Mouse (Mus musculus) lung, adult 18-20 months (tissue): Measurements from ENCODE around the gene Pttg1ip.

Experiments
- DNase-seq, 2 experiments: peaks; one replicate each; pipeline ENCODE4 v3.0.0; 2022; ENCODE audit warnings: mixed read lengths in 2 of 2

The Pttg1ip gene

DNA sequence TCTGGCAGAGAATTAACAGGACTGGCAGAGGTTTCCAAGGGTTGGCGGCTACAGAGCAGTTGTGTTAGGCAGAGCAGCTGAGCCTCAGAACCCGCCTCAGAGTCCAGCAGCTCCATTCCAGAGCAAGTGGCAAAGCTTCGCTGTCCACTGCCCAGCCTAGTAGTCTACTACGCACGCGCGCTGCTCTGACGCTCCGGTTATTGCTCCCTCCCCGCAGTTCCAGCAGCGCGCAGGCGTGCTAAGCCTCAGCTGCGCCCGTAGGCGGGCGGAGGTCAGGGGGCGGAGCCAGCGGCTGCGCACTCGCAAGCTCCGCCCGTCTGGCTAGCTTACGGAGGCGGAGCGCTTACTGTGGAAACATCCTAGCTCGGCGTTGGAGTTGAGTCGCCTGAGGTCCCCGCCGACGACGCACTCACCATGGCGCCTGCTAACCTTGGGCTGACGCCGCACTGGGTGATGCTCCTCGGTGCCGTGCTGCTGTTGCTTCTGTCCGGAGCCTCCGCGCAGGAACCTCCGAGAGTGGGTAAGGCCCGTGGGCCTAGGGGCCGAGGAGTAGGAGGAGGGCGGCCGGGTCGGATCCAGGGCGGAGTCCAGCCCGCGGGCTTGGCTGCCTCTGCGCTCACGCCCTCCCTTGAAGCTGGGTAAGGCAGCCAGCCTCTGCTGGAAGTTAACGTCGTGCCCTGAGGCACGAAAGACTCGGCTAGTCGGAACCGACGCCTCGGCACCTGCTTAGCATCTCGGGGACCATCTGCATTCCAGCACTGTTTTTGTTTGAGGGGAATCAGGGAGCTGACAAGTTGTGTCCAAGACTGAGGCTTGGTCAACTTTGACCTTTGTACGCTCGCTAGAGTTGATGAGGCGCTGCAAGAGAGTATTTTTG, at the start of gene Pttg1ip:
Gene Pttg1ip (plus strand): TSS at position 313 of the 877 bp plus-strand sequence.
- DNase-seq: peak; percentile 95 to 96

- no peak for DNase-seq
Observed at GRCm38 (mm10) chr10:77532020-77532413, 49.5 kb upstream of the Pttg1ip start.

DNA sequence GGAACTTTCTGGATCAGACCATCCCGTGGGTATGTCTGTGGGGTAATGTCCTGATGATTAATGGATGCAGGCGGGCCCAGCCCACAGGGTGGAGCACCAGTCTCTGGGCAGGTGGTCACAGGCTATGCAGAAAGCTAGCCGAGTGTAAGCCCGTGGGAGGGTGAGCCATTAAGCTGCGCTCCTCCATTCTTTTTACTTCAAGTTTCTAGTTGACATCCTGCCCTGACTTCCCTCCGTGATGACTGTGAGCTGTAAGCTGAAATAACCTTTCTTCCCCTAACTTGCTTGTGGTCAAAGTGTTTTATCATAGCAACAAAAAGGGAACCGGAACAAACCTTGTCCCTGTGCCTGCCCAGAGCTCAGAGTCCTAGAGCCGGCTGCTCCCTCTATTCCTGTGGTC, 44.8 kb upstream of the Pttg1ip start:
- peak in 1 of 2 experiments; percentile 47 for DNase-seq

GRCm38 (mm10) chr10:77537215-77538209, 44.0 kb upstream of the Pttg1ip start:
- DNase-seq: no peak

DNA sequence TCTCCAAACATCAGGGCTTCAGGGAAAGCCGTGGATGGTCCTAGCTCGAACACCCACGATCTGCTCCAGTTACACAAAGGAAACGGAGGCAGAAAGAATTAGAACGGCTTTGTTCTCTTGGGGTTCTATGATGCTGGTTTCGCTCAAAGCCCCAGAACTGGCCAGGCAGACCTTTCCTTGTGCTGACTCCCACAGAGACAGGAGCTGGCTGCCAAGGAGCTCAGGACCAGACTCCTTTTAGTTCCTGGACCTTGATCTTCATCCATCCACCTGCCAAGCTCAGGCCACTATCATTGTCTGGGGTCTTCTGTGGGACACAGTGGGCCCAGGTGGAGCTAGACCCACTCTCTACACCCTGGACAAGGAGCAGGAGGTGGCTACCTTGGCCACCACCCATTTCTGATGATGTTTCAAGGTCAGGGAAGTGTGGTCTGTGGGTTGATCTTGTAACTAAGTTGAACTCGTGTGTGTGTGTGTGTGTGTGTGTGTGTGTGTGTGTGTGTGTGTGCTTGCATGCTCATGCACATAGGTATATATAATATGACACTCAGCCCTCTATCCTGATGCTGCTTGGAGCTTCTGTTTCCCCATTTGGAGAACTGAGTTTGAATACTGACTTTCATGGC, 42.1 kb upstream of the Pttg1ip start:
- no peak for DNase-seq

GRCm38 (mm10) chr10:77540576-77541102, 40.9 kb upstream of the Pttg1ip start:
- DNase-seq: peak in 1 of 2 experiments; percentile 26

DNA sequence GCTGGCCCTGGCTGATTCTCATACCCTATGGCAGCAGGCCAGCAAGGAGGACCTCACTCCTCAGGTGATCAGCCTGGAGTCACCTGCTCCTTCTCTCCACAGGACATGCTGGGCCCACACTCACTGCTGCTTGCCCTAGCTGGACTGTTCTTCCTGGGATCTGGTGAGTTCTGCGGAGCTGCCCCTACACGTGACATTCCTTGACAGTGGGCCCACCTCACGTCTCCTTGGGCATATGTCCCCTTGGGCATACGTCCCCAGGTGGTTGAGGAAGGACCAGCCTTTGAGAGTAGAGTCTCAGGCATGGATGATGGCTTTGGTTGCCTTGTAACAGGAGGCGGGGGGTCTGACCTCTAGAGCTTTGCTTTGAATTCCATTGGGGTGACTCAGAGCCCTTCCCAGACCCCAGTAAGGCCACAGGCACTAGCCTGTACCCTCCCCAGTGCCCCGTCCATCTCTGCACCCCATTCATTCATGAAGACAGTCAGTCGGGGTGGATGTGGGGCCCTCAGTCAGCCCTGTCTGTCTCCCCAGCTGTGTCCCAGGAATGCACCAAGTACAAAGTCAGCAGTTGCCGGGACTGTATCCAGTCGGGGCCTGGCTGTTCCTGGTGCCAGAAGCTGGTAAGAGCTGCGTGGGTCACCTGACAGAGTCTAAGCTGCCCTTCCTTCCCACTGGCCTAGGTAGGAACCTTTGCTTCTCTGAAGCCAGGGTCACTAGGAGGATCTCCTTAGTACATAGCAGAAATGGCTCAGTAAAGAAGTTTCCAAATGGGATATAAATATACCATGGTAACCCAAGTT, 39.5 kb upstream of the Pttg1ip start:
- no peak for DNase-seq

- no peak for DNase-seq
Observed at GRCm38 (mm10) chr10:77543226-77543625, 38.3 kb upstream of the Pttg1ip start.

DNA sequence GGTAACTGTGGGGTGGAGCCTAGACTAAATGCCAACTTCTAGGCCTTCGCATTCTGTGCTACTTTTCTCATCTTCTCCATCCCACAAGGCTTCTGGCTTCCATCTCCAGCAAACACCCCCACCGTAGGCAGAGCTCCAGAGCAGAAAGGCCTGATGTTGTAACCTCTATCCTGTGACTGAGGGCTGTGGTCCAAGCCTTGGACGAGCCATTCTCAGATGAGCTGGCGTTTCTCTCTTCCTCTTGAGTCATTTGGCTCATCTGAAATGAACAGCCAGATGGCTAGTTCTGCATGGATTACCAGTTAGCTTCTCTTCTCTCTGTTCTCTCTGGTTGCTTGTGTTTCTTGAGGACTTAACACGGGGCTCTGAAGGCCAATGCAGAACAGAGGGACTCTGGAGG, 36.6 kb upstream of the Pttg1ip start:
- DNase-seq: peak; percentile 74 to 75

DNA sequence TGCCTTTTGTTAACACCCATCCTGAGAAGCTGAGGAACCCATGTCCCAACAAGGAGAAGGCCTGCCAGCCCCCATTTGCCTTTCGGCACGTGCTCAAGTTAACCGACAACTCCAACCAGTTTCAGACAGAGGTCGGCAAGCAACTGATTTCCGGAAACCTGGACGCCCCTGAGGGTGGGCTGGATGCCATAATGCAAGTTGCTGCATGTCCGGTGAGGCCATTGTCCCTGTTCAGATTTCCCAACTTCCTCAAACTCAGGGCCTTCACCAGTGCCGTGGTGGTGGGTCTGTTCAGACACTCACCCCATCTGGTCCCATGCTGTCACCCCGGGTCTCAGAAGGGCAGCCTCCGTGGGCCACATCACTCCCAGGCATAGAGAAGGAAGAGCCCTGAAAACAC, 32.9 kb upstream of the Pttg1ip start:
- peak in 1 of 2 experiments; percentile 36 for DNase-seq

DNA sequence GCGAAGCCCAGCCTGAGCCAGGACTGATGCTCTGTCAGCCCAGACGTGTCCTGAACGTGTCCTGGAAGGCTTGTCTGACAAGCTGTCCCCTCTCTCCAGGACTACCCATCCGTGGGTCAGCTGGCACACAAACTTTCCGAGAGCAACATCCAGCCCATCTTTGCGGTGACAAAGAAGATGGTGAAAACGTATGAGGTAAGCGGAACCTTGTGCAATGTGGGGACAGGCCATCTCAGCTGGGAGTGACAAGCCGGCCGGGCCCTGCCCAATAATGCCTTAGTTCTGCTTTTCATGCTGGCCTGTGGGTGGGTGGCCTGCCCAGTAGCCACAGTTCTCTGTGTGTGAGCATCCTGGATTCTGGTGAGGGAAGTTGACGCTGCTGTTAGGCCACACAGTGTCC, 30.6 kb upstream of the Pttg1ip start:
- peak; percentile 60 to 67 for DNase-seq

GRCm38 (mm10) chr10:77552162-77552561, 29.4 kb upstream of the Pttg1ip start:
- no peak for DNase-seq

DNA sequence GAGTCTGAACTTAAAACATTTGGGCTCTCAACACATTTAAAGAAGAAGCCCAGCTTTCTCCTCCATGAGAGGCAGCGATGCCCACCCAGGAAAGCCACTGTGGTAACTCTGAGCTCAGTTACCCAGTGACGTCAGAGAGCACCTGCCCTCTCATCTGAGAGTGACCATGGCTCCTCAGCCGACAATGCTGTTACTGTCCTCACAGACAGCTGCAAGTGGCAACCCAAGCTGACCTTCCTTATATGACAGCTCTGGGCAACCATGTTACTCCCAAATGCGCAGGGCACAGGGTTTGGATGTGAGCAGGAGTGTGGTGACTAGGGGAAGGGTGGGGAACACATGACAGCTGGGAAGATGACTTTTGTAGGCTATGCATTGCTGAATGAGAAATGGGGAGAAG, 28.2 kb upstream of the Pttg1ip start:
- DNase-seq: no peak

GRCm38 (mm10) chr10:77554918-77555317, 26.6 kb upstream of the Pttg1ip start:
- DNase-seq: no peak

- no peak for DNase-seq
Observed at GRCm38 (mm10) chr10:77556631-77557030, 24.9 kb upstream of the Pttg1ip start.

- DNase-seq: no peak
Observed at GRCm38 (mm10) chr10:77557641-77558040, 23.9 kb upstream of the Pttg1ip start.

DNA sequence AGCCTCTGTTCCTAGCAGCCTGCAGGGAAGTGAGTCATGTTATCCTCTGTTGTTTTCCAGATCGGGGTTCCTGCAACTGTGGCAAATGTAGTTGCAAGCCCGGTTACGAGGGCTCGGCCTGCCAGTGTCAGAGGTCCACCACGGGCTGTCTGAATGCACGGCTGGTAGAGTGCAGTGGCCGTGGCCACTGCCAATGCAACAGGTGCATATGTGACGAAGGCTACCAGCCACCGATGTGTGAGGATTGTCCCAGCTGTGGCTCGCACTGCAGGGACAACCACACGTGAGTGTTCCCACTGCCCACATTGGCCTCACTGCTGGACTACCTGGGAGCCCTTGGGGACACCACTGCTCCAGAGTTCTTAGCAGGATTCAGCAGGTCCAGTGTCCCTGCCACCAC, 21.4 kb upstream of the Pttg1ip start:
- no peak for DNase-seq

DNA sequence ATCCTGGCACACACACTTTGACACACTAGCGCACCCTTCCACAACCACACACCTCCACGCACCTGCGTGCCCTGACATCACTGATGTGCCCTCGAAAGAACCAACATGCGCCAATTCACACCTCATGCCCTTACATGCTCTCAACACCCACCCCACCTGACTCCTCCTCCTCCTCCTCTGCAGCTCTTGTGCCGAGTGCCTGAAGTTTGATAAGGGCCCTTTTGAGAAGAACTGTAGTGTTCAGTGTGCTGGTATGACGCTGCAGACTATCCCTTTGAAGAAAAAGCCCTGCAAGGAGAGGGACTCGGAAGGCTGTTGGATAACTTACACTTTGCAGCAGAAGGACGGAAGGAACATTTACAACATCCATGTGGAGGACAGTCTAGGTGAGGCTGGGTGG, 20.7 kb upstream of the Pttg1ip start:
- DNase-seq: no peak

DNA sequence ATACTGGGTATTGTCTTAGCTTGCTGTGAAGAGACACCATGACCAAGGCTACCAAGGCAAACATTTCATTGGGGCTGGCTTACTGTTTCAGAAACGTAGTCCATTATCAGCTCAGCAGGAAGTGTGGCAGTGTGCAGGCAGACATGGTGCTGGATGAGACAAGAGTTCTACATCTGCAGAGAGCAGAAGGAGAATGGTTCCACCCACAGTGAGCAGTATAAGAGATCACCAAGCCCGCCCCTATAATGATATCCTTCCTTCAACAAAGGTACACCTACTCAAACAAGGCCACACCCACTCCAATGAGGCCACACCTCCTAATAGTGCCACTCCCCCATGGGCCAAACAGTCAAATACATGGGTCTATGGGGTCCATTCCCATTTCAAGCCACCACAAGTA, 20.0 kb upstream of the Pttg1ip start:
- no peak for DNase-seq

- no peak for DNase-seq
Observed at GRCm38 (mm10) chr10:77565005-77565404, 16.5 kb upstream of the Pttg1ip start.

DNA sequence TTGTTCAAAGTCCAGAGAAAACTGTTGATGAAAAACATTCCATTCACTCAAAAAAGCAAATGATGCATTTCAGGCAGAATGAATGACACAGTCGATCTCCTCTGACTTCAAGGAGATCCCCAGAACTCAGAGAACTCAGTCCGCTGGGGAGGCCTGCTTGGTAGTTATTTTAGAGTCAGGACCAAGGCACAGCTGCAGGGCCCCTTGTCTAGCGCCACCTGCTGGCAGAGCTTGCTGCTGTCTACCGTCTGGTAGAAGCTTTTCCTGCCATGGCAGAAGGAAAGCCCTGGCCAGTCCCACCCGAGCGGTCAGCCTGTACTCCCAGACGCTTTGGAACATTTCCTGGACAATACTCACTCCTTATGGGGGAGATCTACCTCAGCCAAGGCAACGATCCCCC, 14.9 kb upstream of the Pttg1ip start:
- DNase-seq: peak; percentile 78 to 85

DNA sequence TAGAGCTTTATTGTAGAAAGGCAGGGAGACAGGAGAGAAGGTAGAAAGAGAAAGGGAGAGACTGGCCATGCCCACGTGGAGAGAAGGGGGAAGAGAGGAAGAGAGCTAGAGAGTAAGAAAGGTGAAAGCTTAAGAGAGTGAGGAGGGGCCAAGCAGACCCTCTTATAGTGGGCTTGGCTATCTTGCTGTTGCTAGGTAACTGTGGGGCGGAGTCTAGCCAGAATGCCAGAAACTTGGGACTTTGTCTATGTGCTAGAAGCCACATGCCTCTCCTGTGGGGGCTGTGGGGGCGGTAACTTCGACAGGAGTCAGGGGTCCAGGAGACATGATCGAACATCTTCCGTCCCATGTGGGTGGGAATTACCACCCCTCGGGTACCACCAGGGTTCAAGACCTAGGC, 12.0 kb upstream of the Pttg1ip start:
- no peak for DNase-seq
